Mouse (Mus musculus): ENCODE measurements around the gene Dlg2. TPM values are rescaled to one million over a fixed set of nuclear protein-coding genes. Genes with fewer than 3 reads are reported as not detected.
A peak's percentile ranks its signal among the peaks of the same experiment; 100 is the strongest.
"Not testable (repeated sequence)": the region's sequence is repeated elsewhere in the genome, so short reads cannot be mapped to it uniquely, and the experiment has no call there.

Dlg2 gene
- polyA plus RNA-seq, 1 experiment from 2014 or later: 28.3 TPM

- not testable (repeated sequence) for H3K27ac ChIP-seq (ENCODE audit: low read depth, low read length); H3K4me1 ChIP-seq (ENCODE audit: control insufficient read depth, insufficient read depth, low read depth, low read length); ATAC-seq; H3K9ac ChIP-seq (ENCODE audit: low read depth, low read length); H3K4me2 ChIP-seq (ENCODE audit: low read length); H3K36me3 ChIP-seq (ENCODE audit: control insufficient read depth, insufficient read depth, low read length); H3K4me3 ChIP-seq (ENCODE audit: low read length); H3K9me3 ChIP-seq (ENCODE audit: control insufficient read depth, low read length); H3K27me3 ChIP-seq (replicated peaks; ENCODE audit: control insufficient read depth, insufficient read depth, low read length)
- 51% methylated on average over 4 of the region's 4 CpGs for WGBS
Observed at GRCm38 (mm10) chr7:90876796-90877195, 400.3 kb downstream of the Dlg2 start.

- no peak overlapping the region for H3K9ac ChIP-seq (ENCODE audit: low read depth, low read length)
- no peak overlapping the region for H3K4me3 ChIP-seq (ENCODE audit: low read length)
- WGBS: 68% methylated on average over 3 of the region's 3 CpGs
Observed at GRCm38 (mm10) chr7:90882740-90883139, 406.3 kb downstream of the Dlg2 start.

GRCm38 (mm10) chr7:90886396-90887006 lies 410.0 kb downstream of the Dlg2 start:
- ATAC-seq: peak; percentile 43
- WGBS: under 1% methylated on average over 13 of the region's 13 CpGs
- Histone ChIP-seq H3K4me1 (ENCODE audit: control insufficient read depth, insufficient read depth, low read depth, low read length) (peaks cover 5% of the 10 kb centered on the region), H3K9me3 (ENCODE audit: control insufficient read depth, low read length) (no peaks in the 10 kb centered on the region), H3K27me3 (replicated peaks; ENCODE audit: control insufficient read depth, insufficient read depth, low read length) (no peaks in the 10 kb centered on the region), H3K27ac (ENCODE audit: low read depth, low read length) (peak overlapping the region; percentile 75), H3K4me2 (ENCODE audit: low read length) (peak overlapping the region; percentile 95), H3K4me3 (ENCODE audit: low read length) (peak overlapping the region; percentile 53), H3K9ac (ENCODE audit: low read depth, low read length) (peak overlapping the region; percentile 71), H3K36me3 (ENCODE audit: control insufficient read depth, insufficient read depth, low read length) (no peaks in the 10 kb centered on the region)

More at GRCm38 (mm10) chr7:90882740-90883139, 406.3 kb downstream of the Dlg2 start:
- Histone ChIP-seq H3K9me3 (ENCODE audit: control insufficient read depth, low read length) (no peaks in the 10 kb centered on the region), H3K36me3 (ENCODE audit: control insufficient read depth, insufficient read depth, low read length) (no peaks in the 10 kb centered on the region), H3K27me3 (replicated peaks; ENCODE audit: control insufficient read depth, insufficient read depth, low read length) (no peaks in the 10 kb centered on the region), H3K4me2 (ENCODE audit: low read length) (no peak overlapping the region), H3K4me1 (ENCODE audit: control insufficient read depth, insufficient read depth, low read depth, low read length) (peaks cover 5% of the 10 kb centered on the region), H3K27ac (ENCODE audit: low read depth, low read length) (no peak overlapping the region)
- no peak for ATAC-seq

GRCm38 (mm10) chr7:90887007-90887720 lies 410.7 kb downstream of the Dlg2 start:
- peaks cover 5% of the 10 kb centered on the region for H3K4me1 ChIP-seq (ENCODE audit: control insufficient read depth, insufficient read depth, low read depth, low read length)
- peak overlapping the region; percentile 95 for H3K4me2 ChIP-seq (ENCODE audit: low read length)
- peak; percentile 90 for ATAC-seq
- H3K4me3 ChIP-seq (ENCODE audit: low read length): peak overlapping the region; percentile 53
- no peaks in the 10 kb centered on the region for H3K9me3 ChIP-seq (ENCODE audit: control insufficient read depth, low read length)
- under 1% methylated on average over 21 of the region's 21 CpGs for WGBS
- H3K27ac ChIP-seq (ENCODE audit: low read depth, low read length): peak overlapping the region; percentile 75
- no peaks in the 10 kb centered on the region for H3K36me3 ChIP-seq (ENCODE audit: control insufficient read depth, insufficient read depth, low read length)
- H3K27me3 ChIP-seq (replicated peaks; ENCODE audit: control insufficient read depth, insufficient read depth, low read length): no peaks in the 10 kb centered on the region
- peak overlapping the region; percentile 71 for H3K9ac ChIP-seq (ENCODE audit: low read depth, low read length)

- Histone ChIP-seq H3K27ac (ENCODE audit: low read depth, low read length) (no peak overlapping the region), H3K36me3 (ENCODE audit: control insufficient read depth, insufficient read depth, low read length) (no peaks in the 10 kb centered on the region), H3K4me3 (ENCODE audit: low read length) (no peak overlapping the region), H3K27me3 (replicated peaks; ENCODE audit: control insufficient read depth, insufficient read depth, low read length) (no peaks in the 10 kb centered on the region), H3K4me1 (ENCODE audit: control insufficient read depth, insufficient read depth, low read depth, low read length) (no peaks in the 10 kb centered on the region), H3K9me3 (ENCODE audit: control insufficient read depth, low read length) (no peaks in the 10 kb centered on the region), H3K4me2 (ENCODE audit: low read length) (no peak overlapping the region), H3K9ac (ENCODE audit: low read depth, low read length) (no peak overlapping the region)
- ATAC-seq: no peak
- WGBS: 83% methylated on average over 4 of the region's 4 CpGs
Observed at GRCm38 (mm10) chr7:90927441-90927840, 451.0 kb downstream of the Dlg2 start.

DNA sequence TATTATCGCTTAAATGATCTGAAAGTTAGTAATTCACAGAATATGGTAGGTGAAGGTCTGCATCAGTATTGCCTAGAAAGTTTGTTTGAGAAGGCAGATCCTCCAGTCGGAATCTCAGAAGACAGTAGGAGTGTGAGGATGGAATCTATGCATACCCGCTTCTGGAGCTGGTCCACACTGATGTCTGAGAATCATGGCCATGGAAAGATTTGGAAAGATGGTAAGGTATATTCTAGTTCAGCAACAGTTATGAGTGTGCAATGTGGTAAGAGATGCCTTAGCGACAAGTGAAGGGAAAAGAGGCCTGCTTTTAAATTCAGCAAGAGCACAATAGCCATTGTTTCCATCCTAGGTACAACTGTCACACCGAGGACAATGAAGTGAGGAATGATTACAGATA lies 464.3 kb downstream of the Dlg2 start:
- no peak for ATAC-seq
- 74% methylated on average over 5 of the region's 5 CpGs for WGBS
- H3K4me2 ChIP-seq (ENCODE audit: low read length): no peak overlapping the region

DNA sequence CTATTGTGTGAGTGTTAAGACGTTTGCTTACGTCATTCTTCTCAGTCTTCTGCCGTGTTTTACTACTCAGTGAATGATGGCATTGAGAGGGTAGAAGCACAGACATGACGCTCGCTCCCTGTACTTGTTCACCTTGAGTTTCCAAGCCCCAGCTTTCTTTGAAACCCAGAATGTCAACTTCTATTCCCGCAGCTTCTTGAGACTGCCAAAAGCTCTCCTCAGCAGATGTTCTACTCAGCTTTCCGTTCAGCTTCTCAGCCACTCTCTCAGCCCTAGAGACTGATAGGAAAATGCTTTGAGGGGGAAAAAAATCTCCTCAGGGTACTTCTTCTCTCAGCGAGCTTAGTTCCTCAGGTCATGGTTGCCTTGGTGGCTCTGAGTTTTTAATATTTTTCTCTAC lies 470.6 kb downstream of the Dlg2 start:
- 86% methylated on average over 8 of the region's 8 CpGs for WGBS
- Histone ChIP-seq H3K27me3 (replicated peaks; ENCODE audit: control insufficient read depth, insufficient read depth, low read length) (no peaks in the 10 kb centered on the region), H3K4me3 (ENCODE audit: low read length) (no peak overlapping the region), H3K4me2 (ENCODE audit: low read length) (no peak overlapping the region), H3K9me3 (ENCODE audit: control insufficient read depth, low read length) (no peaks in the 10 kb centered on the region), H3K4me1 (ENCODE audit: control insufficient read depth, insufficient read depth, low read depth, low read length) (no peaks in the 10 kb centered on the region), H3K9ac (ENCODE audit: low read depth, low read length) (no peak overlapping the region), H3K36me3 (ENCODE audit: control insufficient read depth, insufficient read depth, low read length) (no peaks in the 10 kb centered on the region), H3K27ac (ENCODE audit: low read depth, low read length) (no peak overlapping the region)
- no peak for ATAC-seq

More for the DNA sequence above, 464.3 kb downstream of the Dlg2 start:
- H3K9me3 ChIP-seq (ENCODE audit: control insufficient read depth, low read length): no peaks in the 10 kb centered on the region
- no peaks in the 10 kb centered on the region for H3K27me3 ChIP-seq (replicated peaks; ENCODE audit: control insufficient read depth, insufficient read depth, low read length)
- no peak overlapping the region for H3K27ac ChIP-seq (ENCODE audit: low read depth, low read length)
- H3K9ac ChIP-seq (ENCODE audit: low read depth, low read length): no peak overlapping the region
- H3K4me1 ChIP-seq (ENCODE audit: control insufficient read depth, insufficient read depth, low read depth, low read length): no peaks in the 10 kb centered on the region
- H3K36me3 ChIP-seq (ENCODE audit: control insufficient read depth, insufficient read depth, low read length): no peaks in the 10 kb centered on the region
- H3K4me3 ChIP-seq (ENCODE audit: low read length): no peak overlapping the region

GRCm38 (mm10) chr7:90949212-90949611 lies 472.7 kb downstream of the Dlg2 start:
- H3K4me1 ChIP-seq (ENCODE audit: control insufficient read depth, insufficient read depth, low read depth, low read length): no peaks in the 10 kb centered on the region
- WGBS: 90% methylated on average over 5 of the region's 5 CpGs
- no peak overlapping the region for H3K9ac ChIP-seq (ENCODE audit: low read depth, low read length)
- H3K36me3 ChIP-seq (ENCODE audit: control insufficient read depth, insufficient read depth, low read length): no peaks in the 10 kb centered on the region
- ATAC-seq: no peak
- no peaks in the 10 kb centered on the region for H3K27me3 ChIP-seq (replicated peaks; ENCODE audit: control insufficient read depth, insufficient read depth, low read length)
- H3K4me3 ChIP-seq (ENCODE audit: low read length): no peak overlapping the region
- H3K9me3 ChIP-seq (ENCODE audit: control insufficient read depth, low read length): no peaks in the 10 kb centered on the region
- H3K4me2 ChIP-seq (ENCODE audit: low read length): no peak overlapping the region
- no peak overlapping the region for H3K27ac ChIP-seq (ENCODE audit: low read depth, low read length)

GRCm38 (mm10) chr7:90977241-90977640 lies 500.8 kb downstream of the Dlg2 start:
- no peaks in the 10 kb centered on the region for H3K9me3 ChIP-seq (ENCODE audit: control insufficient read depth, low read length)
- ATAC-seq: no peak
- no peak overlapping the region for H3K4me2 ChIP-seq (ENCODE audit: low read length)
- no peaks in the 10 kb centered on the region for H3K27me3 ChIP-seq (replicated peaks; ENCODE audit: control insufficient read depth, insufficient read depth, low read length)
- H3K4me1 ChIP-seq (ENCODE audit: control insufficient read depth, insufficient read depth, low read depth, low read length): no peaks in the 10 kb centered on the region
- H3K27ac ChIP-seq (ENCODE audit: low read depth, low read length): no peak overlapping the region
- no peaks in the 10 kb centered on the region for H3K36me3 ChIP-seq (ENCODE audit: control insufficient read depth, insufficient read depth, low read length)
- no peak overlapping the region for H3K9ac ChIP-seq (ENCODE audit: low read depth, low read length)
- H3K4me3 ChIP-seq (ENCODE audit: low read length): no peak overlapping the region
